Mouse (Mus musculus) neural tube, embryonic 13.5 days (tissue): Measurements from ENCODE around the gene Add2. TPM values are rescaled to one million over a fixed set of nuclear protein-coding genes. Genes with fewer than 3 reads are reported as not detected.

Experiments used
- ATAC-seq: fragments of 200-750 bp; cut with Nextera tagmentation; 2 replicates; pipeline ENCODE4 v1.8.0; 2017; ENCODE audit warnings: low read depth, mild to moderate bottlenecking, moderate TSS enrichment, moderate library complexity
- H3K27ac ChIP-seq: fragments of 300-500 bp; sonication (generic); replicated peaks from 2 replicates; pipeline ENCODE4 v1.5.1; 2015; ENCODE audit warnings: moderate library complexity, mild to moderate bottlenecking, inconsistent platforms
- H3K27me3 ChIP-seq: fragments of 300-500 bp; sonication (generic); 2 replicates; pipeline ENCODE4 v1.6.1; 2015; ENCODE audit warnings: mild to moderate bottlenecking, inconsistent platforms
- H3K36me3 ChIP-seq: fragments of 300-500 bp; sonication (generic); 2 replicates; pipeline ENCODE4 v1.6.1; 2015; ENCODE audit warnings: mild to moderate bottlenecking, inconsistent platforms
- H3K4me1 ChIP-seq: fragments of 300-500 bp; sonication (generic); replicated peaks from 2 replicates; pipeline ENCODE4 v1.6.1; 2015; ENCODE audit warnings: inconsistent platforms
- H3K4me2 ChIP-seq: fragments of 300-500 bp; sonication (generic); 2 replicates; pipeline ENCODE4 v1.6.1; 2015; ENCODE audit warnings: inconsistent platforms, mild to moderate bottlenecking, moderate library complexity
- H3K4me3 ChIP-seq: fragments of 300-500 bp; sonication (generic); 2 replicates; pipeline ENCODE4 v1.5.1; 2015; ENCODE audit warnings: mild to moderate bottlenecking, inconsistent platforms
- H3K9ac ChIP-seq: fragments of 300-500 bp; sonication (generic); 2 replicates; pipeline ENCODE4 v1.6.1; 2015; ENCODE audit warnings: moderate library complexity, mild to moderate bottlenecking, inconsistent platforms
- H3K9me3 ChIP-seq: fragments of 300-500 bp; sonication (generic); 2 replicates; pipeline ENCODE4 v1.6.1; 2016; ENCODE audit warnings: inconsistent platforms
- WGBS: fragments of 180-500 bp; shearing (Covaris S2); methylation state at CpG from one replicate; pipeline ENCODE4 v1.1.7; 2015; 5-methylcytosine and 5-hydroxymethylcytosine counted together
- polyA plus RNA-seq: library from polyadenylated mRNA; unstranded; fragments of >200 nt; fragmentation: Nextera tagmentation; extraction: Ambion mirVana; gene quantifications from 2 replicates; pipeline ENCODE4 v1.2.1, GENCODE M21; 2015

Gene Add2
- polyA plus RNA-seq, 1 experiment from 2014 or later: 148 TPM

DNA sequence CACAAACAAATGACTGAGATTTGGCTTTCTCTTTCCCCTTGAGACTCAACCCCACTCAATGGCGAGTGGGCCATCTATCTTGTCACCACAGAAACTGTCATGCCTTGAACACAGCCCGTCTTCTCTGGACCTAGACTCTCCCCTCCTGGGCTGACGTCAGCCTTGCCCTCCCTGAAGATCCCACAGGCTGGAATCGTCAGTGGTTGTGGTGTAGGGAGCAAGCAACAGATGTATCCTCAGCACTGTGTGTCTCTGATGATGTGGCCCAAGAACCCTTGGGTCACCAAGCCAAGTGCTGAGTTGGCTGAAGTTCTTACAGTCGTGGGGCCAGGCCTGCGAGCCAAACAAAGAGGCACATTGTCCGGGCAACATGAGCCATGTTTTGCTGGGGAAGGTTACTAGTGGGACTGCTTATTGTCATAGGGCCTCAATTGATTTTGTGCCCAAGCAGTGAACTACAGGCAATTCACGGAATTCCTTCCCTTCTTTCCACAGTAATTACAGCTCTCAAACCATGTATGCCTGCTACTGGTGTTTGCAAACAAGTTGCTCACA is 125.0 kb downstream of the Add2 start:
- H3K27ac ChIP-seq: no peak overlapping the region
- no peak overlapping the region for H3K9ac ChIP-seq
- H3K4me2 ChIP-seq: no peak overlapping the region
- no peaks in the 10 kb centered on the region for H3K36me3 ChIP-seq
- no peak overlapping the region for H3K4me3 ChIP-seq
- no peaks in the 10 kb centered on the region for H3K9me3 ChIP-seq
- H3K27me3 ChIP-seq: no peaks in the 10 kb centered on the region; the same call in 1 of the 2 replicates
- H3K4me1 ChIP-seq: peaks cover 8% of the 10 kb centered on the region; the same call in 1 of the 2 replicates
- 67% methylated on average over 8 of the region's 8 CpGs for WGBS
- no peak for ATAC-seq

DNA sequence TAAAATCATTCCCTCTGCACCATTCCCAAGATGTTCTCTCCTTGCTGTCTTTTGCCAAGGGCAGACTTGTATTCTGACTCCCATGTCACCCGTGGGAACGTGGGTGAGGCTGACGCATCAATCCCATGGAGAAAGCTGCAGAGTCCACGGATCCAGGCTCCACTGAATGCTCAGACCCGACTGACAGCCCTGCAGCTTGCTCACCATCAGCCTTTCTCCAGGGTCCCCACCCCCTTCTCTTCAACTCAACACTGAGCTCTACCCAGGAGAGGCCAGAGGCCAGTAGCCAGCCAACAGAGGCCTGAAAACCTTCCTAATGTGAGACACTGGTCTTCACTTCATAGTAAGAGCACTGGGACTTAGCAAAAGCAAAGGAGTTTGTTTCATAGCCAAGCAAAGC is 125.5 kb downstream of the Add2 start:
- ATAC-seq: no peak
- no peak overlapping the region for H3K4me3 ChIP-seq
- H3K9me3 ChIP-seq: no peaks in the 10 kb centered on the region
- no peaks in the 10 kb centered on the region; the same call in 1 of the 2 replicates for H3K27me3 ChIP-seq
- H3K36me3 ChIP-seq: no peaks in the 10 kb centered on the region
- 79% methylated on average over 5 of the region's 5 CpGs for WGBS
- H3K9ac ChIP-seq: no peak overlapping the region
- H3K27ac ChIP-seq: peak overlapping the region; percentile 10; the same call in 1 of the 2 replicates
- H3K4me1 ChIP-seq: peaks cover 8% of the 10 kb centered on the region; the same call in 1 of the 2 replicates
- H3K4me2 ChIP-seq: no peak overlapping the region

DNA sequence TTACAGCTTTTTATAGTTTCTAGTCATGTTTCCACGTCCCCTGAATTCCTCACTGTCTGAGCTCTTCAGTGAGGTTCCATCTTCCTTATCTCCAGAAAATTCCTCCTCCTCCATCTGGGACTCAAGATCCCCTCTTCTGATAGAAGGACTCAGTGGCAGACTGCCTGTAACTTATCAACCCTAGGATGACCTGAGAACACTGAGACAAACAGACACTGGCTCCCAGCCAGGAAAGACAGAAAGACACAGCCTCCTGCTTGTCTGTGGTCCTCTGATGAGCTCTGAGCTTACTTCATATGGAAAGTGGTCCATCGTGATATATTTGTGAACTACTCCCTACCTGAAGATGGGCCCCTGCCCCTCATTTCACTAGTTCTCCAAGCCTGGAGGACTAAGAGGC is 126.0 kb downstream of the Add2 start:
- H3K9ac ChIP-seq: no peak overlapping the region
- no peaks in the 10 kb centered on the region for H3K9me3 ChIP-seq
- no peaks in the 10 kb centered on the region for H3K36me3 ChIP-seq
- H3K27ac ChIP-seq: no peak overlapping the region
- H3K4me1 ChIP-seq: peaks cover 8% of the 10 kb centered on the region; the same call in 1 of the 2 replicates
- no peak overlapping the region for H3K4me3 ChIP-seq
- ATAC-seq: no peak
- WGBS: 79% methylated on average over 2 of the region's 2 CpGs
- no peak overlapping the region for H3K4me2 ChIP-seq
- H3K27me3 ChIP-seq: no peaks in the 10 kb centered on the region; the same call in 1 of the 2 replicates

DNA sequence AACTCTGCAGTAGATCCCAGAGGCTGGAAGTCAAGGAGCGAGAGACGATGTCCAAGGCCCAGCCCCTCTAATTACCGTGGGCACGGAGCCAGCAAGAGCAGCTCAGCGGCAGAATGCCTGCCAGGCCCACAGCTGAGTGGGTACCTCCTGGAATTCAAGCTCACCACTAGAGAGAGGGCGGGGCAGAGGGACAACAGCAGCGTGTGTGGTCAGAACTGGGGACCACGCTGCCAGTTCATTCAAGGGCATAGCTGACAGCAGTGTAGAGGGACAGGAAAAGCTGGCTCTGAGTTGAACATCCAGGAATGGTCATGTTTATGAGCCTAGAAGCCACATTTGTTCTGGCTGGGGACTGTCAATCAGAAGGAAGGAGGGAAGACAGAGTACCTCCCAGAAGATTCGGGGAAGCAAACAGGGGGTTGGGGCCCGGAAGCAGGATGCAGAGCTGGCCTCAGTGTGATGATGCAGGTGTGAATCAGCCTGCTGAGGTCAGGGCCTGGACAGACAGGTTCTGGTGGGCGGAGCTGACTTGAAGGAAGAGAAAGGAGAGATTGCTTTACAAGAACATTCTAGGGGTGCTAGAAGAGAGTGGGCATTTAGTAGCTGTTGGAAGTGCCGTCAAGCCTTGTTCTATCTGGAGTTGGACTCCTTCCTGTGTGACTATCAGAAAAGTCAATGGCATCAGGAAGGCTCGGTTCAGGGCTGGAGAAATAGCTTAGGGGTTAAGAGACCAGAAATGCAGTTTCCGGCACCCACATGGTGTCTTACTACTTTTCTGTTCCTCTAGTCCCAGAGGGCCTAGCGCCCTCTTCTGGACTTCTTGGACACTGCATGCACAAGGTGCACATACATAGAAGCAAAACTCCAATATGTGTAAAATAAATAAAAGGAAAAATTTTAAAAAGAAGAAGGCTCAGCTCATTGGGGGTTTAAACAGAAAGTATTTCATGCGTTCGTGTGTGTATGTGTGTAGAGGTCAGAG is 129.1 kb downstream of the Add2 start:
- Histone ChIP-seq H3K4me2 (no peak overlapping the region), H3K9me3 (no peaks in the 10 kb centered on the region), H3K9ac (no peak overlapping the region), H3K27ac (no peak overlapping the region), H3K27me3 (no peaks in the 10 kb centered on the region; the same call in 1 of the 2 replicates), H3K4me3 (no peak overlapping the region), H3K36me3 (no peaks in the 10 kb centered on the region), H3K4me1 (peaks cover 8% of the 10 kb centered on the region; the same call in 1 of the 2 replicates)
- no peak for ATAC-seq
- 72% methylated on average over 17 of the region's 17 CpGs for WGBS

DNA sequence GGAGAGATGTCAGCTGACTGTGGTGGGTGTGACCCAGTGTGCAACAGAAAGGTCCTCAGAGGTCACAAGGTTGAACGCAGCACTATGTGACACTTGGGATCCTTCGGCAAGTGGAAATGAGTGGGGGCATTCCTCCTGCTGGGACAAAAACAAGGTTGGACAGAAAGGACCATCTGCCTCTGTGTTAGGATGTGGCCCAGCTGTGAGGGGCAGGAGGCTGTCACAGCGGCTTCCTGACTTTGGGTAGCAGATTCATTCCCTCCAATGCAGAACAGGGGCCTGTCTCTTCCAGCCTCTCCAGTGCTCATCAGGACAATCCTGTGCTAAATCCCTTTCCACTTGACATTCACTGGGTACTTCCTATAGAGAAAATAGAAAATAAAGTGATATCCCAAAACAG is 132.4 kb downstream of the Add2 start:
- H3K4me1 ChIP-seq: peaks cover 8% of the 10 kb centered on the region; the same call in 1 of the 2 replicates
- H3K4me3 ChIP-seq: no peak overlapping the region
- H3K27ac ChIP-seq: no peak overlapping the region
- no peaks in the 10 kb centered on the region for H3K36me3 ChIP-seq
- H3K9me3 ChIP-seq: no peaks in the 10 kb centered on the region
- no peak overlapping the region for H3K9ac ChIP-seq
- 64% methylated on average over 3 of the region's 3 CpGs for WGBS
- no peak for ATAC-seq
- H3K4me2 ChIP-seq: no peak overlapping the region
- H3K27me3 ChIP-seq: no peaks in the 10 kb centered on the region; the same call in 1 of the 2 replicates

DNA sequence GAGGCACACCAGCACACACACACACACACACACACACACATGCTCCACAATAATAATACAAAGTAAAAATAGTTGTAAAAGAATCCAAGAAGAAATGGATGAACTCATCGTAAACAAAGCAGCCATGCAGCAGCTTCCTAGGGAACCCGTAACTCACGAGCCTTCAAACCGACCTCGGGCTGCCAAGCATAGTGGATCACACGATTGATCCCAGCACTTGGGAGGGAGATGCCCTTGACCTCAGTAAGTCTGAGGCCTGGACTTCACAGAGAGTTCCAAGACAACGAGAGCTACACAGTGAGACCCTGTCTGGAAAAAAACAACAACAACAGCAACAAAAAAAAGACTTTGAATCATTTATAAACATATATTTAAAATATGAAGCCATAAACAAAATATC is 133.1 kb downstream of the Add2 start:
- Histone ChIP-seq H3K9ac (no peak overlapping the region), H3K4me2 (no peak overlapping the region), H3K4me3 (no peak overlapping the region), H3K27ac (no peak overlapping the region), H3K9me3 (no peaks in the 10 kb centered on the region), H3K36me3 (no peaks in the 10 kb centered on the region), H3K4me1 (peaks cover 8% of the 10 kb centered on the region; the same call in 1 of the 2 replicates), H3K27me3 (no peaks in the 10 kb centered on the region)
- no peak for ATAC-seq
- WGBS: 57% methylated on average over 7 of the region's 7 CpGs

DNA sequence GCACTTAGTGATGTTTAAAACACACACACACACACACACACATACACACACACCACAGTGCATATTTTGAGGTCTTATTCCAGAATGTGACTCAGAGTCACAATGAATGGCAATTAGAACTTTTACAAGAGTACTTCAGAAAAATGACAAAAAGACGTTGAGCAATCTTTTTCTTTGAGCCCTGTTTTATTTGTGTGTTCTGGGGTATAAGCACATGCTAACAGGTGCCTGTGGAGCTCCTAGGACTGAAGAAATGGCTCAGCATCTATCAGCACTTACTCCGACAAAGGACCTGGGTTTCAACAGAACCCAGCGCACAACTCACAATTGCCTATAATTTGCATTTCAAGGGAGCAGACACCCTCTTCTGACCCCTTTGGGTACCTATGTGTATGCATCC is 135.5 kb downstream of the Add2 start:
- Histone ChIP-seq H3K4me1 (no peaks in the 10 kb centered on the region), H3K4me3 (no peak overlapping the region), H3K36me3 (no peaks in the 10 kb centered on the region), H3K9ac (no peak overlapping the region), H3K4me2 (no peak overlapping the region), H3K27me3 (no peaks in the 10 kb centered on the region), H3K27ac (no peak overlapping the region), H3K9me3 (no peaks in the 10 kb centered on the region)
- no peak for ATAC-seq
- 39% methylated on average over 3 of the region's 3 CpGs for WGBS

DNA sequence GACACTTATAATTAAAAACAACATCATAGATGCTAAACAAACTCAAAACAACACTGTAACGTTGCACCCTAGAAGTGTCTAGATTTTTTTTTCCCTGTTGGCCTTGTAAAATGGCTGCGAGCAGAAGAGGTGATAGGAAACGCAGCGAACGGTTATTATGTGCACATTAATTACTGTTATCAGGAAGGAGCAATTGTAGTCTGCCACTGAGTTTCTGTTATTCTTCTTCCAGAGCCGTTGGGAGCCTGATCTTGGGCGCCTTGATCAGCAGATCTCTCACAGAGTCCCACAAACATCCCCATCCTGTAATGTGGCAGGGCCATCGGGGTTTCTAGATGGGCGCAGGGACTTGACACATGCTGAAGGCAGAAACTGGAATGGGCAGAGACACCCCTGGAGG is 137.9 kb downstream of the Add2 start:
- Histone ChIP-seq H3K4me1 (no peaks in the 10 kb centered on the region), H3K9me3 (no peaks in the 10 kb centered on the region), H3K9ac (no peak overlapping the region), H3K27ac (no peak overlapping the region), H3K4me3 (no peak overlapping the region), H3K36me3 (no peaks in the 10 kb centered on the region), H3K27me3 (no peaks in the 10 kb centered on the region), H3K4me2 (no peak overlapping the region)
- 85% methylated on average over 9 of the region's 9 CpGs for WGBS
- ATAC-seq: no peak

DNA sequence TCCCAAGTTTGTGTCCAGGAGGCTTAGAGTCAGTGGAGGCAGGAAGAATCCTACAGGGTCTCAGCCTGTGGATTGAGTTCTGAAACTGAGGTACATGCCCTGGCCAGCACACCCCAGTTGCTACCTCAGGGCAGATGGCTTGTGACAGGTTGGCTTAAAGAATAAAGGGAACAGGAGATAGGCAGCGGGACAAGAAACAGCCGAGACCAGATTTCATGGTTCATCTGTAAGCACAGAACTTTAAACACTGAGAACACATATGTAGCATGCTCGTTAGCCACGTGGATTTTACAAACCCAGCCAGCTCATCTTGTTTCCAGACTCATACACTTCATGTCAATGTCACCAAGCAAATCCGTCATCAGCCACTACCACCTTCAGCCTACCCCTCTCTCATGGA is 139.4 kb downstream of the Add2 start:
- no peak overlapping the region for H3K9ac ChIP-seq
- no peaks in the 10 kb centered on the region for H3K27me3 ChIP-seq
- H3K36me3 ChIP-seq: no peaks in the 10 kb centered on the region
- 89% methylated on average over 5 of the region's 5 CpGs for WGBS
- H3K4me1 ChIP-seq: no peaks in the 10 kb centered on the region
- H3K27ac ChIP-seq: no peak overlapping the region
- H3K4me2 ChIP-seq: no peak overlapping the region
- no peaks in the 10 kb centered on the region for H3K9me3 ChIP-seq
- H3K4me3 ChIP-seq: no peak overlapping the region
- no peak for ATAC-seq

DNA sequence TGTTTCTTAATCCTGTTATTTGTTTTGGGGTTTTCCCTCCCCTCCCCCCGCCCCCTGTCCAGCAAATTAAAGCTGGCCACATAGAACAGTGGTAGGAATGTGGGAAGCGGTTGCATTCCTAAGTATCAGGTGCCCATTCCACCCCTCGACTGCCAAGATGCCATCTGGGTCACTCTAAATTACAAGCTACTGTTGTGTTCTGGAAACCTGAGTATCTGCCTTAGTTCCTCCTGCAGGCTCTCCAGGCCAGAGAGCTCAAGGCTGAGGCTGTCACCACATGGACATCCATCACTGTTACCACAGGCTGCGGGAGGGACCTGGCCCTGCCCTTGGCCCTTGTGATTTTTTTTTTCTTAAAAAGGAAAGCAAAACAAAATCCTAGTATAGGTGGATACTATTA is 140.7 kb downstream of the Add2 start:
- no peak for ATAC-seq
- no peaks in the 10 kb centered on the region for H3K9me3 ChIP-seq
- H3K27me3 ChIP-seq: no peaks in the 10 kb centered on the region
- no peak overlapping the region for H3K4me3 ChIP-seq
- H3K36me3 ChIP-seq: no peaks in the 10 kb centered on the region
- H3K4me2 ChIP-seq: no peak overlapping the region
- 76% methylated on average over 4 of the region's 4 CpGs for WGBS
- H3K27ac ChIP-seq: no peak overlapping the region
- H3K9ac ChIP-seq: no peak overlapping the region
- H3K4me1 ChIP-seq: no peaks in the 10 kb centered on the region
